ENCODE assay signal across 12 mouse cellular contexts in genomic region chr10:81279496-81279895, GRCm38 (mm10). TPM values are rescaled to one million over a fixed set of nuclear protein-coding genes. Genes with fewer than 3 reads are reported as not detected.
DNase-seq lines count a peak whose midpoint lies in the region; ATAC-seq and TF ChIP-seq lines count a peak whose summit lies in the region.
"Had no signal": no experiment of that assay in that cellular context is flagged by ENCODE, and none has a peak within 500 bp of the region (broad histone marks: within the 10 kb centered on the region; RNA-seq: fewer than 3 reads in every experiment).

No protein-coding gene starts in this region.

- 36% methylated on average over 10 of the region's 10 CpGs for WGBS in embryonic facial prominence, embryonic 14.5 days
- WGBS in cerebellum, adult 2 months, result 49% methylated on average over 10 of the region's 10 CpGs

- no peak for TF ChIP-seq CTCF in cerebellum, adult 2 months (IDR thresholded peaks at IDR 0.05; ENCODE audit: borderline replicate concordance, insufficient read depth, low read depth, low read length)

- no peaks in the 10 kb centered on the region for H3K36me3 ChIP-seq in embryonic facial prominence, embryonic 14.5 days (ENCODE audit: control insufficient read depth, insufficient read depth, low read length)

- H3K27me3 ChIP-seq in embryonic facial prominence, embryonic 14.5 days (replicated peaks; ENCODE audit: control insufficient read depth, insufficient read depth, low read length), result peaks cover 14% of the 10 kb centered on the region
- H3K27me3 ChIP-seq in cerebellum, adult 2 months (ENCODE audit: control insufficient read depth, insufficient read depth, low read length), result no peaks in the 10 kb centered on the region

- no peak for TF ChIP-seq POLR2A in cerebellum, adult 2 months (IDR thresholded peaks at IDR 0.05; ENCODE audit: borderline replicate concordance, insufficient read depth, low read length)

- H3K4me1 ChIP-seq in embryonic facial prominence, embryonic 14.5 days (ENCODE audit: control insufficient read depth, insufficient read depth, low read length), result no peaks in the 10 kb centered on the region
- H3K4me1 ChIP-seq in cerebellum, adult 2 months (ENCODE audit: control insufficient read depth, insufficient read depth, low read length), result no peaks in the 10 kb centered on the region; the same call in 1 of the 2 replicates

- DNase-seq in embryo, embryonic 11 days, result peak; percentile 51
- DNase-seq in embryo, embryonic 9.5 days (ENCODE audit: extremely low spot score), result no peak
- DNase-seq in kidney, postnatal 4 days, result peak; percentile 53 to 66
- DNase-seq in kidney, adult 18-20 months, result no peak
- no peak for DNase-seq in embryonic facial prominence, embryonic 14.5 days (ENCODE audit: low spot score)
- DNase-seq in lung, postnatal 14 days, result peak; percentile 42
- no peak for DNase-seq in frontal cortex, postnatal 25 days (ENCODE audit: low spot score in 2 of 2)
- no peak for DNase-seq in cerebellum, adult 2 months
- DNase-seq: cerebellum, postnatal 36 days; gastrocnemius, adult 2 months; kidney, adult 8-10 months had no signal

- H3K4me2 ChIP-seq in embryonic facial prominence, embryonic 14.5 days (ENCODE audit: low read depth, low read length), result no peak overlapping the region

- no peaks in the 10 kb centered on the region for H3K9me3 ChIP-seq in embryonic facial prominence, embryonic 14.5 days (ENCODE audit: control insufficient read depth, low read length)

- no peak for ATAC-seq in embryonic facial prominence, embryonic 14.5 days (ENCODE audit: low read depth)

- no peak overlapping the region for H3K4me3 ChIP-seq in embryonic facial prominence, embryonic 14.5 days (ENCODE audit: low read depth, low read length)
- no peak overlapping the region for H3K4me3 ChIP-seq in cerebellum, adult 2 months (replicated peaks; ENCODE audit: insufficient read depth, low read depth, low read length)
- H3K4me3 ChIP-seq: gastrocnemius, adult 2 months; megakaryocyte, embryonic 14.5 days had no signal

- H3K27ac ChIP-seq in embryonic facial prominence, embryonic 14.5 days (replicated peaks; ENCODE audit: low read depth, low read length), result no peak overlapping the region
- H3K27ac ChIP-seq in cerebellum, adult 2 months (ENCODE audit: insufficient read depth, low read length), result no peak overlapping the region
- H3K27ac ChIP-seq: gastrocnemius, adult 2 months had no signal

- 0 out of 2 replicates have a peak overlapping the region, but pooled peaks have one; percentile 25 for H3K9ac ChIP-seq in embryonic facial prominence, embryonic 14.5 days (ENCODE audit: low read depth, low read length)

RNA-seq across cellular contexts. Expression of gene Tjp3, which starts 11.9 kb away (rescaled TPM):
- 8.1 and 9.9 TPM in 2 replicates for polyA plus RNA-seq in embryonic facial prominence, embryonic 14.5 days (2014; fragmentation: Nextera tagmentation; extraction: Ambion mirVana)
- 0.51 and 1.2 TPM in 2 replicates for polyA plus RNA-seq in cerebellum, adult 2 months (2012; rRNA removed)

RNA-seq across cellular contexts. Expression of gene Apba3, which starts 12.7 kb away (rescaled TPM):
- 56.0 and 61.4 TPM in 2 replicates for polyA plus RNA-seq in embryonic facial prominence, embryonic 14.5 days (2014; fragmentation: Nextera tagmentation; extraction: Ambion mirVana)
- 61.8 and 63.9 TPM in 2 replicates for polyA plus RNA-seq in cerebellum, adult 2 months (2012; rRNA removed)

RNA-seq across cellular contexts. Expression of gene Mrpl54, which starts 12.8 kb away (rescaled TPM):
- 196 and 206 TPM in 2 replicates for polyA plus RNA-seq in embryonic facial prominence, embryonic 14.5 days (2014; fragmentation: Nextera tagmentation; extraction: Ambion mirVana)
- polyA plus RNA-seq in cerebellum, adult 2 months (2012; rRNA removed), result 81.4 and 84.9 TPM in 2 replicates

RNA-seq across cellular contexts. Expression of gene Pip5k1c, which starts 13.3 kb away (rescaled TPM):
- 48.4 and 56.3 TPM in 2 replicates for polyA plus RNA-seq in embryonic facial prominence, embryonic 14.5 days (2014; fragmentation: Nextera tagmentation; extraction: Ambion mirVana)
- polyA plus RNA-seq in cerebellum, adult 2 months (2012; rRNA removed), result 288 and 314 TPM in 2 replicates

RNA-seq across cellular contexts. Expression of gene Matk, which starts 26.8 kb away (rescaled TPM):
- 4.9 and 5.4 TPM in 2 replicates for polyA plus RNA-seq in embryonic facial prominence, embryonic 14.5 days (2014; fragmentation: Nextera tagmentation; extraction: Ambion mirVana)
- 124 and 141 TPM in 2 replicates for polyA plus RNA-seq in cerebellum, adult 2 months (2012; rRNA removed)

Comparison
In these comparisons a context has a peak if more than half of its experiments do, and no peak if none do; other contexts are left out.
1. DNase-seq: peak in embryo, embryonic 11 days (single experiment), kidney, postnatal 4 days (2 of 2) and lung, postnatal 14 days (single experiment); none in embryo, embryonic 9.5 days (single experiment), kidney, adult 18-20 months (single experiment), embryonic facial prominence, embryonic 14.5 days (single experiment), frontal cortex, postnatal 25 days (0 of 2) and cerebellum, adult 2 months (0 of 2).